Mouse (Mus musculus) heart, embryonic 15.5 days (tissue): Measurements from ENCODE around the gene Mixl1. TPM values are rescaled to one million over a fixed set of nuclear protein-coding genes. Genes with fewer than 3 reads are reported as not detected.

Experiments used
- ATAC-seq: fragments of 200-750 bp; cut with Nextera tagmentation; replicated peaks from 2 replicates; pipeline ENCODE4 v1.8.0; 2017; ENCODE audit warnings: low read depth, moderate TSS enrichment; ENCODE audit not compliant: insufficient number of reproducible peaks, insufficient read depth, low FRiP score
- H3K27ac ChIP-seq: fragments of 300-500 bp; sonication (generic); 2 replicates; pipeline ENCODE4 v1.5.1; 2015; ENCODE audit warnings: mild to moderate bottlenecking, inconsistent platforms
- H3K27me3 ChIP-seq: fragments of 300-500 bp; sonication (generic); 2 replicates; pipeline ENCODE4 v1.6.1; 2015; ENCODE audit warnings: inconsistent platforms
- H3K36me3 ChIP-seq: fragments of 300-500 bp; sonication (generic); 2 replicates; pipeline ENCODE4 v1.6.1; 2015; ENCODE audit warnings: mild to moderate bottlenecking, inconsistent platforms
- H3K4me1 ChIP-seq: fragments of 300-500 bp; sonication (generic); replicated peaks from 2 replicates; pipeline ENCODE4 v1.6.1; 2015; ENCODE audit warnings: inconsistent platforms
- H3K4me2 ChIP-seq: fragments of 300-500 bp; sonication (generic); 2 replicates; pipeline ENCODE4 v1.6.1; 2015; ENCODE audit warnings: inconsistent platforms, mild to moderate bottlenecking, moderate library complexity
- H3K4me3 ChIP-seq: fragments of 300-500 bp; sonication (generic); 2 replicates; pipeline ENCODE4 v1.5.1; 2015; ENCODE audit warnings: mild to moderate bottlenecking, inconsistent platforms
- H3K9ac ChIP-seq: fragments of 300-500 bp; sonication (generic); 2 replicates; pipeline ENCODE4 v1.6.1; 2015; ENCODE audit warnings: mild to moderate bottlenecking, inconsistent platforms
- H3K9me3 ChIP-seq: fragments of 300-500 bp; sonication (generic); replicated peaks from 2 replicates; pipeline ENCODE4 v1.6.1; 2016; ENCODE audit warnings: inconsistent platforms
- WGBS: fragments of 180-500 bp; shearing (Covaris S2); methylation state at CpG from one replicate; pipeline ENCODE4 v1.1.7; 2015; ENCODE audit warnings: mixed read lengths; 5-methylcytosine and 5-hydroxymethylcytosine counted together
- polyA plus RNA-seq: library from polyadenylated mRNA; unstranded; fragments of >200 nt; fragmentation: Nextera tagmentation; extraction: Ambion mirVana; gene quantifications from 2 replicates; pipeline ENCODE4 v1.2.1, GENCODE M21; 2015

Gene Mixl1
- polyA plus RNA-seq, 1 experiment from 2014 or later = not detected

- ATAC-seq = no peak
- Histone ChIP-seq H3K4me3 (no peak overlapping the region), H3K27ac (no peak overlapping the region), H3K9me3 (no peaks in the 10 kb centered on the region), H3K4me1 (peaks cover 7% of the 10 kb centered on the region), H3K36me3 (no peaks in the 10 kb centered on the region), H3K4me2 (no peak overlapping the region), H3K27me3 (no peaks in the 10 kb centered on the region), H3K9ac (no peak overlapping the region)
- 75% methylated on average over 3 of the region's 3 CpGs for WGBS
Observed at GRCm38 (mm10) chr1:180707813-180708212, 11.0 kb upstream of the Mixl1 start.

DNA sequence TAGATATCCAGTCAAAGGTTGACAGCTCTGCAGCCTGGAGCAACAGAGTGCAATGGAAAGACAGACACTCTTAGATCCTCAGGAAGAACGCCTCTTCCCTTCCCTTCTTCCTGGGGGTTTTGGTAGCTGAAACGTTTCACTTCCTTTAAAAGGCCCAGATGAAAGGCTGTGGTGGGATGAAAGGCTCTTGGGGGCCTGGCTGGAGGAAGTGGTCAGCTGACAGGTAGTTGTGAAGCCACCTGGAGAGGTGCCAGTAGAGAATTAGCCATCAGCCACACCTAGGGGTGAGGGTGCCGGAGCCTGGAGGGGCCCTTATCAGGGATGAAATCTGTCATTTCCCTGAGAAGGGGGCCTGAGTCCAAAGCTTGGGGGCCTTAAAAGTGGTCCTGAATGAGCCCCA is 10.5 kb upstream of the Mixl1 start:
- Histone ChIP-seq H3K9me3 (no peaks in the 10 kb centered on the region), H3K4me3 (no peak overlapping the region), H3K4me1 (peaks cover 7% of the 10 kb centered on the region), H3K4me2 (no peak overlapping the region), H3K36me3 (no peaks in the 10 kb centered on the region), H3K27ac (no peak overlapping the region), H3K27me3 (no peaks in the 10 kb centered on the region), H3K9ac (no peak overlapping the region)
- ATAC-seq = no peak
- 38% methylated on average over 3 of the region's 3 CpGs for WGBS

DNA sequence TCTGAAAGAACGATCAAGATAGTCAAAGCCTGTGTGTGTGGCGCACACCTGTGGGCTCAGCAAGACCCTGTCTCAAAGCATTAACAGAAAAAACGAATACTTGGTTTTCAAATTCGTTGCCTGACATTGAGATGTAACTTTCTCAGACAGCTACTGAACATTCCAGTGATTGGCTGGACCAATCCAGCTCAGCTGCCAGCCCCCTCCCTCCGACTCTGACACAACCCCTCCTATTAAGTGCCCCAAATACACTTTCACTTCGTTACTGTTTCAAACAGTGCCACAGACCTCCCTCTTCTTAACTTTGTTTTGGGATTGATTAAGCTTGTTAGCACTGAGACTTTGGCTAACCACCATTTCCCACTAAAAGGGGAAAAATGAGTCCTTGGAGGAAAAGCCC is 6.6 kb upstream of the Mixl1 start:
- Histone ChIP-seq H3K4me2 (peak overlapping the region; percentile 44), H3K4me1 (0 out of 2 replicates have a peak, but pooled peaks cover 2% of the 10 kb centered on the region), H3K4me3 (peak overlapping the region; percentile 24), H3K9me3 (no peaks in the 10 kb centered on the region), H3K36me3 (no peaks in the 10 kb centered on the region), H3K27me3 (peaks cover 10% of the 10 kb centered on the region), H3K27ac (no peak overlapping the region), H3K9ac (0 out of 2 replicates have a peak overlapping the region, but pooled peaks have one; percentile 26)
- ATAC-seq = no peak
- 30% methylated on average over 6 of the region's 6 CpGs for WGBS

DNA sequence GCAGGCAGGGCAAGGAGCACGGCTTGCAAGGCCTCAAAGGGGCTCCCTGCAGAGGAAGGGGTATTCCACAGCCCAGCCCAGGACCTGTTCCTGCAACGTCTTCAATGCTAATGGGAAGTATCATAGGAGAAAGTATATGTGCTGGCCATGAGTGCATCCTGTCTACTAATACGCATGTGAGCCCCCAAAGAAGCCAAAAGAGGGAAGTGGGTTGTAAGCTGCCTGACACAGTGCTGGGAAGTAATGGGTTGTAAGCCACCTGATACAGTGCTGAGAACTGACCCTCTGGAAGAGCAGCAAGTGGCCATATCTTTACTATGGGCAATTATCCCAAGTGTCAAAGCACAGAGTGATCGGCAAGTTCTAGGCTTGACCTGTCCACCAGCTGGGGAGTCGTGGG is 1.2 kb upstream of the Mixl1 start:
- Histone ChIP-seq H3K4me1 (peaks cover 10% of the 10 kb centered on the region), H3K4me3 (no peak overlapping the region), H3K36me3 (no peaks in the 10 kb centered on the region), H3K9me3 (no peaks in the 10 kb centered on the region), H3K9ac (no peak overlapping the region), H3K27ac (no peak overlapping the region), H3K27me3 (peaks cover 53% of the 10 kb centered on the region), H3K4me2 (no peak overlapping the region)
- 56% methylated on average over 5 of the region's 5 CpGs for WGBS
- no peak for ATAC-seq

GRCm38 (mm10) chr1:180691284-180691683 is 5.5 kb downstream of the Mixl1 start:
- Histone ChIP-seq H3K4me1 (no peaks in the 10 kb centered on the region), H3K4me3 (no peak overlapping the region), H3K27me3 (peaks cover 22% of the 10 kb centered on the region), H3K36me3 (peaks cover 26% of the 10 kb centered on the region), H3K27ac (no peak overlapping the region), H3K4me2 (no peak overlapping the region), H3K9ac (no peak overlapping the region), H3K9me3 (no peaks in the 10 kb centered on the region)
- ATAC-seq = no peak
- 79% methylated on average over 7 of the region's 7 CpGs for WGBS

Other genes starting within 250 kb of the Mixl1 start
- 0.85 and 0.86 TPM in 2 replicates for gene Stum, start 213.5 kb downstream of the Mixl1 start, polyA plus RNA-seq
- 69.2 and 88.7 TPM in 2 replicates for gene Parp1, start 128.1 kb downstream of the Mixl1 start, polyA plus RNA-seq
- gene Lin9, start 55.9 kb downstream of the Mixl1 start, polyA plus RNA-seq = 12.3 and 13.4 TPM in 2 replicates
- 16.9 and 20.0 TPM in 2 replicates for gene Acbd3, start 29.0 kb upstream of the Mixl1 start, polyA plus RNA-seq
- 1,560 and 1,618 TPM in 2 replicates for gene H3f3a, start 116.9 kb upstream of the Mixl1 start, polyA plus RNA-seq
- 20.8 and 22.8 TPM in 2 replicates for gene Sde2, start 154.1 kb upstream of the Mixl1 start, polyA plus RNA-seq
- 0.05 and 0.14 TPM in 2 replicates for gene Lefty2, start 196.1 kb upstream of the Mixl1 start, polyA plus RNA-seq
- 42.1 and 57.9 TPM in 2 replicates for gene Pycr2, start 207.3 kb upstream of the Mixl1 start, polyA plus RNA-seq
- 1.0 and 1.5 TPM in 2 replicates for gene Lefty1, start 238.0 kb upstream of the Mixl1 start, polyA plus RNA-seq
- 10.0 and 12.1 TPM in 2 replicates for gene Tmem63a, start 245.3 kb upstream of the Mixl1 start, polyA plus RNA-seq